Mouse (Mus musculus) small intestine, adult 2 months (tissue): Measurements from ENCODE around the gene Pitpnc1.

Experiments
- CTCF ChIP-seq: fragments of 200-500 bp; IDR thresholded peaks from 2 replicates; pipeline ENCODE4 v1.5.1; 2012; ENCODE audit warnings: low read depth, mild to moderate bottlenecking, control low read depth, inconsistent platforms, low read length, moderate library complexity, mixed read lengths; ENCODE audit not compliant: insufficient replicate concordance, insufficient read length; ENCODE audit errors: extremely low read depth
- POLR2A ChIP-seq: fragments of 200-500 bp; IDR thresholded peaks from 2 replicates; pipeline ENCODE4 v1.6.1; 2012; ENCODE audit warnings: low read depth, mild to moderate bottlenecking, control low read depth, inconsistent platforms, low read length, moderate library complexity

- TF ChIP-seq CTCF (no peak), POLR2A (no peak)
Observed at GRCm38 (mm10) chr11:107393828-107394165, 76.7 kb downstream of the Pitpnc1 start.
